Mouse (Mus musculus) MEL (cell line): Measurements from ENCODE around the gene Orai1. TPM values are rescaled to one million over a fixed set of nuclear protein-coding genes. Genes with fewer than 3 reads are reported as not detected.

ENCODE experiments used
- DNase-seq: peaks from one replicate; pipeline ENCODE4 v3.0.0; 2011; ENCODE audit warnings: low read depth, low spot score
- H3K27ac ChIP-seq: 2 replicates; pipeline ENCODE4 v1.5.1; 2012; ENCODE audit warnings: low read depth, mild to moderate bottlenecking, control low read depth, low read length, moderate library complexity; ENCODE audit not compliant: control insufficient read depth
- H3K27me3 ChIP-seq, 2 experiments: fragments of 150-350 bp in 1 of 2; sonication (generic) in 1 of 2; 2 replicates each; pipeline ENCODE4 v1.6.1; 2012; ENCODE audit warnings: low read length in 2 of 2, mild to moderate bottlenecking in 2 of 2, improper control_type of control experiment in 1 of 2, moderate library complexity in 1 of 2; ENCODE audit not compliant: insufficient read depth in 2 of 2, control insufficient read depth in 1 of 2
- H3K36me3 ChIP-seq, 2 experiments: 2 replicates each; pipeline ENCODE4 v1.6.1; 2012 to 2014; ENCODE audit warnings: low read length in 2 of 2, improper control_type of control experiment in 1 of 2, inconsistent platforms in 1 of 2, mild to moderate bottlenecking in 1 of 2; ENCODE audit not compliant: insufficient read depth in 2 of 2, control insufficient read depth in 1 of 2
- H3K4me1 ChIP-seq, 2 experiments: fragments of 150-350 bp in 1 of 2; sonication (generic) in 1 of 2; 2 replicates each; pipeline ENCODE4 v1.6.1; 2012; ENCODE audit warnings: low read length in 2 of 2, improper control_type of control experiment in 1 of 2, mild to moderate bottlenecking in 1 of 2; ENCODE audit not compliant: insufficient read depth in 2 of 2, control insufficient read depth in 1 of 2
- H3K4me3 ChIP-seq, 2 experiments: fragments of 150-350 bp in 1 of 2; sonication (generic) in 1 of 2; 2 replicates each; pipeline ENCODE4 v1.5.1; 2012; ENCODE audit warnings: low read depth in 2 of 2, low read length in 2 of 2, mild to moderate bottlenecking in 2 of 2, moderate library complexity in 2 of 2, control low read depth in 1 of 2, improper control_type of control experiment in 1 of 2; ENCODE audit not compliant: control insufficient read depth in 1 of 2, insufficient read depth in 1 of 2
- H3K79me2 ChIP-seq: 2 replicates; pipeline ENCODE4 v1.6.1; 2012; ENCODE audit warnings: mild to moderate bottlenecking, low read length, moderate library complexity; ENCODE audit not compliant: control insufficient read depth, poor library complexity, insufficient read depth
- H3K9ac ChIP-seq: 2 replicates; pipeline ENCODE4 v1.6.1; 2012; ENCODE audit warnings: low read depth, mild to moderate bottlenecking, control low read depth, low read length, moderate library complexity; ENCODE audit not compliant: control insufficient read depth, poor library complexity, severe bottlenecking
- H3K9me3 ChIP-seq: fragments of 150-350 bp; sonication (generic); replicated peaks from 2 replicates; pipeline ENCODE4 v1.6.1; 2012; ENCODE audit warnings: mild to moderate bottlenecking, low read length, improper control_type of control experiment, moderate library complexity; ENCODE audit not compliant: insufficient read depth
- CHD1 ChIP-seq: IDR thresholded peaks from 2 replicates; pipeline ENCODE4 v1.6.1; 2012; ENCODE audit warnings: low read depth, mild to moderate bottlenecking, inconsistent platforms, low read length, improper control_type of control experiment
- CHD2 ChIP-seq: IDR thresholded peaks from 2 replicates; pipeline ENCODE4 v1.6.1; 2011; ENCODE audit warnings: low read length, improper control_type of control experiment
- E2F4 ChIP-seq: IDR thresholded peaks from 2 replicates; pipeline ENCODE4 v1.6.1; 2011; ENCODE audit warnings: low read depth, low read length, improper control_type of control experiment, borderline replicate concordance
- EP300 ChIP-seq, 2 experiments: IDR thresholded peaks; 2 replicates each; pipeline ENCODE4 v1.6.1; 2011; ENCODE audit warnings: improper control_type of control experiment in 2 of 2, low read length in 2 of 2, low read depth in 1 of 2, mild to moderate bottlenecking in 1 of 2
- ETS1 ChIP-seq: IDR thresholded peaks from 2 replicates; pipeline ENCODE4 v1.6.1; 2012; ENCODE audit warnings: low read depth, mild to moderate bottlenecking, inconsistent platforms, low read length, improper control_type of control experiment, moderate library complexity
- GATA1 ChIP-seq: IDR thresholded peaks from 2 replicates; pipeline ENCODE4 v1.6.1; 2011; ENCODE audit warnings: low read depth, low read length, improper control_type of control experiment
- MAFK ChIP-seq: IDR thresholded peaks from 2 replicates; pipeline ENCODE4 v1.6.1; 2011; ENCODE audit warnings: low read depth, mild to moderate bottlenecking, low read length, improper control_type of control experiment, borderline replicate concordance
- MAX ChIP-seq: IDR thresholded peaks from 2 replicates; pipeline ENCODE4 v1.6.1; 2011; ENCODE audit warnings: low read length, improper control_type of control experiment
- MAZ ChIP-seq: IDR thresholded peaks from 2 replicates; pipeline ENCODE4 v1.6.1; 2012; ENCODE audit warnings: low read depth, mild to moderate bottlenecking, inconsistent platforms, low read length, improper control_type of control experiment
- MEF2A ChIP-seq: IDR thresholded peaks from 2 replicates; pipeline ENCODE4 v1.6.1; 2014; ENCODE audit warnings: low read depth, mild to moderate bottlenecking, inconsistent platforms, low read length, improper control_type of control experiment; ENCODE audit not compliant: poor library complexity, insufficient replicate concordance, severe bottlenecking; ENCODE audit errors: extremely low read depth
- MXI1 ChIP-seq: IDR thresholded peaks from 2 replicates; pipeline ENCODE4 v1.6.1; 2011; ENCODE audit warnings: mild to moderate bottlenecking, low read depth, low read length, improper control_type of control experiment
- MYB ChIP-seq: IDR thresholded peaks from 2 replicates; pipeline ENCODE4 v1.6.1; 2011; ENCODE audit warnings: mild to moderate bottlenecking, low read depth, low read length, improper control_type of control experiment
- NRF1 ChIP-seq: IDR thresholded peaks from 2 replicates; pipeline ENCODE4 v1.6.1; 2014; ENCODE audit warnings: low read depth, mild to moderate bottlenecking, inconsistent platforms, low read length, improper control_type of control experiment, moderate library complexity; ENCODE audit not compliant: poor library complexity, insufficient read depth, severe bottlenecking
- POLR2AphosphoS2 ChIP-seq: IDR thresholded peaks from 2 replicates; pipeline ENCODE4 v1.6.1; 2011; ENCODE audit warnings: low read length, improper control_type of control experiment
- SIN3A ChIP-seq: IDR thresholded peaks from 2 replicates; pipeline ENCODE4 v1.6.1; 2012; ENCODE audit warnings: low read length, improper control_type of control experiment, inconsistent platforms
- TAL1 ChIP-seq: IDR thresholded peaks from 2 replicates; pipeline ENCODE4 v1.6.1; 2012; ENCODE audit warnings: mild to moderate bottlenecking, inconsistent platforms, low read length, moderate library complexity, mixed read lengths
- TBP ChIP-seq: IDR thresholded peaks from 2 replicates; pipeline ENCODE4 v1.8.0; 2011; ENCODE audit warnings: low read depth, low read length, improper control_type of control experiment
- TCF12 ChIP-seq: IDR thresholded peaks from 2 replicates; pipeline ENCODE4 v1.6.1; 2014; ENCODE audit warnings: low read depth, mild to moderate bottlenecking, inconsistent platforms, low read length, improper control_type of control experiment, moderate library complexity
- UBTF ChIP-seq: IDR thresholded peaks from 2 replicates; pipeline ENCODE4 v1.6.1; 2012; ENCODE audit warnings: low read depth, mild to moderate bottlenecking, inconsistent platforms, low read length, improper control_type of control experiment, moderate library complexity, borderline replicate concordance; ENCODE audit not compliant: insufficient read depth
- USF2 ChIP-seq, 2 experiments: IDR thresholded peaks; 2 replicates each; pipeline ENCODE4 v1.6.1; 2011 to 2012; ENCODE audit warnings: improper control_type of control experiment in 2 of 2, low read length in 2 of 2, borderline replicate concordance in 1 of 2, inconsistent platforms in 1 of 2, low read depth in 1 of 2, mild to moderate bottlenecking in 1 of 2; ENCODE audit not compliant: insufficient read depth in 1 of 2
- ZC3H11A ChIP-seq: IDR thresholded peaks from 2 replicates; pipeline ENCODE4 v1.6.1; 2012; ENCODE audit warnings: low read depth, mild to moderate bottlenecking, inconsistent platforms, low read length, improper control_type of control experiment
- polyA plus RNA-seq, 2 experiments: library from polyadenylated mRNA; stranded (reverse) in 1 of 2; unstranded in 1 of 2; fragments of >175 nt in 1 of 2; fragments of >200 nt in 1 of 2; gene quantifications; 2 replicates each; pipeline versions ENCODE4 v1.2.1 to v1.2.4; 2012; ENCODE audit warnings: low replicate concordance in 2 of 2, low read depth in 1 of 2; ENCODE audit not compliant: insufficient read length in 2 of 2, insufficient read depth in 1 of 2, missing spikeins in 1 of 2
- total RNA-seq: library from RNA; depleted of rRNA; stranded (reverse); fragments of 300-350 nt; gene quantifications from 2 replicates; pipeline ENCODE4 v1.2.3, GENCODE M21; 2012

Orai1 gene
- total and polyA plus RNA-seq, 3 experiments: 4.7 to 13.3 TPM; not detected in 1

- TF ChIP-seq SIN3A (no peak), MEF2A (no peak), TAL1 (no peak), EP300 (IDR thresholded peaks at IDR 0.05; ENCODE audit: low read depth in 1 of 2, low read length in 2 of 2) (peak in 1 of 2 experiments; percentile 32; a peak in 1 of 4 replicates)
These were observed 35.9 kb upstream of the Orai1 start (continued) for GRCm38 (mm10) chr5:122978970-122979369.

- H3K4me3 ChIP-seq: no peak overlapping the region
These were observed 30.4 kb upstream of the Orai1 start for GRCm38 (mm10) chr5:122984483-122984882.

GRCm38 (mm10) chr5:122985276-122985675 is 29.6 kb upstream of the Orai1 start:
- H3K4me1 ChIP-seq: peaks cover 5% of the 10 kb centered on the region in 2 experiments; a peak in 3 of 4 replicates
- H3K27ac ChIP-seq: no peak overlapping the region
- H3K27me3 ChIP-seq: no peaks in the 10 kb centered on the region
- DNase-seq: no peak
- TF ChIP-seq TBP: no peak
- no peak overlapping the region for H3K4me3 ChIP-seq
- H3K79me2 ChIP-seq: peaks cover 2% of the 10 kb centered on the region; the same call in 1 of the 2 replicates
- no peaks in the 10 kb centered on the region for H3K9me3 ChIP-seq
- H3K36me3 ChIP-seq: peaks cover 0 to 5% of the 10 kb centered on the region in 2 experiments; a peak in 2 of 4 replicates
- no peak overlapping the region for H3K9ac ChIP-seq

More at GRCm38 (mm10) chr5:122984483-122984882, 30.4 kb upstream of the Orai1 start:
- Histone ChIP-seq H3K27me3 (no peaks in the 10 kb centered on the region), H3K9me3 (no peaks in the 10 kb centered on the region), H3K4me1 (no peaks in the 10 kb centered on the region; a peak in 1 of 4 replicates), H3K36me3 (no peaks in the 10 kb centered on the region), H3K27ac (no peak overlapping the region), H3K9ac (no peak overlapping the region), H3K79me2 (peaks cover 2% of the 10 kb centered on the region; the same call in 1 of the 2 replicates)
- no peak for DNase-seq
- TF ChIP-seq GATA1: no peak
- TF ChIP-seq EP300 (IDR thresholded peaks at IDR 0.05; ENCODE audit: low read depth in 1 of 2, low read length in 2 of 2): no peak
- TF ChIP-seq ETS1: no peak
- TF ChIP-seq CHD2: no peak
- TF ChIP-seq TCF12: no peak
- TF ChIP-seq MAFK: no peak
- no peak for TF ChIP-seq NRF1
- TF ChIP-seq USF2 (IDR thresholded peaks at IDR 0.05; ENCODE audit: borderline replicate concordance in 1 of 2, insufficient read depth in 1 of 2, low read depth in 1 of 2, low read length in 2 of 2): no peak
- TF ChIP-seq MAX: no peak
- TF ChIP-seq MAZ: no peak
- TF ChIP-seq MXI1: no peak
- TF ChIP-seq CHD1: no peak
- no peak for TF ChIP-seq E2F4
- TF ChIP-seq TAL1: no peak
- no peak for TF ChIP-seq MYB
- TF ChIP-seq UBTF: no peak
- TF ChIP-seq ZC3H11A: no peak
- no peak for TF ChIP-seq POLR2AphosphoS2
